Mouse (Mus musculus) granulocyte monocyte progenitor cell, adult 5-6 weeks (primary cell): ENCODE data around the gene Sowahc. TPM values are rescaled to one million over a fixed set of nuclear protein-coding genes. Genes with fewer than 3 reads are reported as not detected.
A peak's percentile ranks its signal among the peaks of the same experiment; 100 is the strongest.

ENCODE experiments used
- ATAC-seq: replicated peaks from 2 replicates; pipeline ENCODE4 v1.8.0; 2016; ENCODE audit warnings: mild to moderate bottlenecking, moderate TSS enrichment, inconsistent platforms; ENCODE audit not compliant: poor library complexity, severe bottlenecking
- total RNA-seq, 2 experiments: library from RNA; stranded (forward) in 1 of 2; stranded (reverse) in 1 of 2; fragments of 200-712, 200-1000 nt in 1 of 2; fragments of >200 nt in 1 of 2; fragmentation: Nextera tagmentation in 1 of 2; gene quantifications; 2 replicates each; pipeline ENCODE4 v1.2.3; 2014 to 2017

The Sowahc gene
- total RNA-seq (2014; fragmentation: Nextera tagmentation) = 6.9 and 8.1 TPM in 2 replicates
- total RNA-seq (2017) = 17.2 and 19.6 TPM in 2 replicates

- ATAC-seq = peak; percentile 88
Measured at GRCm38 (mm10) chr10:59221473-59222270, at the start of gene Sowahc, which contains the start of gene Sept10. Gene Sowahc (plus strand): TSS chr10:59221953. Gene Sept10 (minus strand): TSS chr10:59221847.

DNA sequence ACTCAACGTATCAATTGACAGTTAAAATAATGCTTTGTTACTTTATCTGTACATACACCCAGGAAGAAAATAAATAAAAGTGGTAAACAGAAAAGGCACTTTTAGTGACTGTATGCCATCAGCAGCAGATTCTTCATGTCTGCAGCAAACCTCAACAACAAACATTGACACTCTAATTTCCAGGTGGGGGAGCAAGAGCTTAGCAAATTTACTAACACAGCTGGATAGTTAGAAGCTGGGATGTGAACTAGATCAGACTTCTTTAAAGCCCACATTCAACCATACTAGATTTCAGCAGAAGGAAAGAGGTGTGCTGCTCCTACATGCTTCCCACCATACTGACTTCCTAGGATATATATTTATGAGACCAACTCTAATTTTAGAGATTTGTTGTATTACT lies 49.2 kb upstream of the Sowahc start:
- no peak for ATAC-seq

DNA sequence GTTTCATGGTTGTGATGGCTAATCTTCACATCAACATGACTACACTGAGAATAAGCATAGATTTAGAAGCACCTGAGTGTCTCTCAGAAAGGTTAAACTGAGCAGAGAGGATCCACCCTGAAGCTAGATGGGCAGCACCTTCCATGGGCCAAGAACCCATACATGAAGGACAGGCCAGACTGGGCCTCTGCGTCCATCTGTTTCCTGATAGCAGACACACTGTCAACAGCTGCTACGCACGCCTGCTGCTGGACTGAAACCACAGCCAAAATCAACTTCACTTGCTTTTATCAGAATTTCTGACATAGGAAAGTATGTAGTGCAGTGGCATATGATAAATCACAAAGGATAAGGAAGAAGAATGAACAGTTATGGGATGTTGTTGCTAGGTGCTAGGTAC lies 42.1 kb upstream of the Sowahc start:
- no peak for ATAC-seq

- ATAC-seq = no peak
Measured at GRCm38 (mm10) chr10:59182306-59182705, 39.4 kb upstream of the Sowahc start.

GRCm38 (mm10) chr10:59194891-59195290 lies 26.9 kb upstream of the Sowahc start:
- ATAC-seq = no peak

DNA sequence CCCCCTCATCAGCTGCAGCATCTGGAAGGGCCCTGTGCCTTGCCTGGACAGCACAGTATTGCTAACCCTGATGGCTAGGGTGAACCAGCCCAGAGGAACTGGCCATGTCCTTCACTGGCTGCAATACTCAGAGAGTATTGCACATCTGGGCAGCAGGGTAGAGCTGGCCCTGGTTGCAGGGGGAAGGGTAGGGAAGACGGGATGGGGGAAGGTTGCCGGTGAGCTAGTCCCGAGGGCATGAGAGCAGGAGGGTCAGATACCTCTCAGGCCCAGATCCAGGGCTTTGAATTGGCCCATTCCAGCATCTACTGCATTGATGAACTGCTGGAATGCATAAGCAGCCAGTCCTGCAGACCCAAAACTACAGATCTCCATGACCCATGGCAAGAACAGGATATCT lies 25.0 kb upstream of the Sowahc start:
- ATAC-seq = no peak

- ATAC-seq = no peak
Measured at GRCm38 (mm10) chr10:59200011-59200410, 21.7 kb upstream of the Sowahc start.

DNA sequence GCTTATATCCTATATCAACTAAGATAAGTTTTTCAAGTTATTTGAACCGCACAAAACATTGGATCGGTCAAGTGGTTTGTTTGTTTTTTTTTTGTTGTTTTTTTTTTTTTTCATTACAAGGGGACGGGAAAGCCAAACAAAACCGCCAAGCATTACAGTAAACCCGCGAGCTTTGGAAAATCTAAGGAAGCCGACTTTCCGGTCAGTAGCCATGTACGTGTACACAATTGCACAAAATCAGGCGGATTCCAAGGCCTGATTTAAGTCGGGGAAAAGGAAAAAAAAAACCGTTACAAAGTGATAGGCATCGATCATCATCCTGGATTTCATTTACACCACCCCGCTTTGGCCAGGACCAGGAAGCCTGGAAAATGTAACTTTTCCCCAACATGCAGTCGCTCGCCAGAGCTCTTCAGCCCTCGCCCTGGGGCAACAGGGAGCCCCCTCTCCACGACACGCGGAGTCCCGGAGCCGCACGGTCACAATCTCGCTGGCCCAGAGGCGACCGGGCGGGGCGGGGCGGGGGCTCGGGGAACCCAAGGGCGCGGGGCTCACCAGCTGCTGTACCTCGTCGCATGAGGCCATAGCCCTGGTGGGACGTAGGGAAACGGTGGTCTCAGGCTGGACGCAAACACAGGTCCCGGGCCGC lies 805 bp upstream of the Sowahc start:
- no peak for ATAC-seq

DNA sequence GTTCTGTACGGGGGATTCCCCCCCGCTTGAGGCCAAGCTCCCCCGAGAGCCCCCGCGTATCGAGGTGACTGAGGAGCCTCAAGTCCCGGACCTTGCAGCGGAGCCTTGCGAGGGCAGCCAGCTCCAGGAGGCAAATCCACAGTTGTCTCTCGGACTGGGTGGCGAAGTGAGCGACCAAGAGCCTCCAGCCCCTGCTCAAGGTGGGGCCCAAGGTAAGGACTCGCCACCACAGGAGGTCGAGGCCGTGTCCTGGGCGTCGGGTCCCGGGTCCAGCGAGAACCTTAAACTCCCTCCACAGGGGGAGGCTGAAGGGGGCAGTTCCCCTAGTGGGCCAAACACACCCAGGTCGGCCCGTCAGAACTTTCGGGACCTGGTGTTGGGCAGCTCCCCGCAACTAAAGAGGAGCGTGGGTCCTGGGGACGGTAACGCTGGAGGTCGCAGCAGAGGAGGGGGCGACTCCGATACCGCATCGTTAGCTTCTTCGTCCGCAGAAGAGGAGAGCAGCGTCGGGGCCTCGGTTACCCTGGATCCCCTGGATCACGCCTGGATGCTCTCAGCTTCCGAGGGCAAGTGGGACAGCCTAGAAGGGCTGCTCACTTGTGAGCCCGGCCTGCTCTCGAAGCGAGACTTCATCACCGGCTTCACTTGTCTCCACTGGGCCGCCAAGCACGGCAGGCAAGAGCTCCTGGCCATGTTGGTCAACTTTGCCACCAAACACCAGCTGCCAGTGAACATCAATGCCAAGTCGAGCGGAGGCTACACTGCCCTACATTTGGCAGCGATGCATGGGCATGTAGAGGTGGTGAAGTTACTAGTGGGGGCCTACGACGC lies 733 bp downstream of the Sowahc start:
- ATAC-seq = no peak; the same call in 1 of the 2 replicates

DNA sequence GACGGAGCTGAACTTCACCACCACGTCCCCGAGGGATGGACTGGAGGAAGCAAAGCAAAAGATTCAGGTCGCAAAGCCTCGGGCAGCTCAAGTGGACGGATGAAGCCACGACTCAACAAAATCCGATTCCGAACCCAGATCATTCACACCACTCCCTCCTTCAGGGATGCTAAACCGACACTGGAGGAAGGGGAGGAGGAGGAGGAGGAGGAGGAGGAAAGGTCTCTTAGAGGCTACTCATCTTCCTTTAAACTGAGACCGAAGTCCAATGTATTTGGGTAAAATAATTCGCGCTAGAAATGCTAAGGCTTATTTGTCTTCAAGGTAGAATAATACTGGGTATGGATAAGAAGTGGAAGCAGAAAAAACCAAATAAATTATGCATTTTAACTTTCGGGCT lies 1.5 kb downstream of the Sowahc start:
- no peak for ATAC-seq

- no peak for ATAC-seq
Measured at GRCm38 (mm10) chr10:59223890-59224289, 2.1 kb downstream of the Sowahc start.

DNA sequence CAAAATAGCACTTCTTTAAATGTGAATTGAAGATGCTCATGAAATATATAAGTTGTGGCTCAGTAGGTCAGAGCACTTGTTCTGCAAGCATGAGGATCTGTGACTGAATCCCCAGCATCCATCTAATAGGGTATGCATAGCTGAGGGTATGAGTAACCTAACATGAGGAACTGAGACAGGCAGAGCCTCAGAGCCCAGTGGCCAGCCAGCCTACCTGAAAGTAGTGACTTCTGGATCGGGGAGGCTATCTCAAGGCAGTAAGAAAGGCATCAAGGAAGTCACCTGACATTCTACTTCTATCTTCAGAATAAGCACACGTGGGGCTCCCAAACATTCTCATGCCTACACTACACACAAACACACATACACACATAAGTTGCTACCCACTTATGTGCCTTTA lies 3.4 kb downstream of the Sowahc start:
- ATAC-seq = 0 out of 2 replicates have a peak, but pooled peaks have one; percentile 10

DNA sequence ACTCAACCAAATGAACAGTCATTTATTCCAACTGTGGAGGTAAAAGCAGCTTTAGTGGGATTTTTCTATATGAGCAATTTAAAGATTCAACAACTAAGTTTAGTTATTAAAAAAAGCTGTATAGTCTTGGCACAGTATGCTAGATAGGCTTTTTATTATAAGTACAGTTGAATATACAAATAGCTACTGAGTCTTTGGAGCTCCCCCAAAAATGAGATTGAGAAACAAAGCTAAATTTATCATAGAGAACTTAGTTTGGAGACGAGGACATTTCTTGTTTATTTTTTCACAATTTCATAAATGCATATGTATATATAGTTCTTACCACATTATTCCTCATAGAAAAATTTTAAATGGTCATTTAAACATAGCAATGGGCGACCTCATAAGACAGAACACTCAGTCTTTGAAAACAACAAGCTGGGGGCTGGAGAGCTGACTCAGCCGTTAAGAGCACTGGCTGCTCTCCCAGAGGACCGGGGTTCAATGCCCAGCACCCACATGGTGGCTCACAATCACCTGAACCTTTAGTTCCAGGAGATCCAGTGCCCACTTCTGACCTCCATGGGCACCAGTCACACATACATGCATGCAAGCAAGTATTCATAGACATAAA lies 7.6 kb downstream of the Sowahc start:
- no peak for ATAC-seq

GRCm38 (mm10) chr10:59235227-59235626 lies 13.5 kb downstream of the Sowahc start:
- peak; percentile 58 for ATAC-seq

GRCm38 (mm10) chr10:59235847-59236246 lies 14.1 kb downstream of the Sowahc start:
- ATAC-seq = no peak; the same call in 1 of the 2 replicates

GRCm38 (mm10) chr10:59236486-59236885 lies 14.7 kb downstream of the Sowahc start:
- ATAC-seq = peak; percentile 93

- no peak for ATAC-seq
Measured at GRCm38 (mm10) chr10:59237757-59238156, 16.0 kb downstream of the Sowahc start.

DNA sequence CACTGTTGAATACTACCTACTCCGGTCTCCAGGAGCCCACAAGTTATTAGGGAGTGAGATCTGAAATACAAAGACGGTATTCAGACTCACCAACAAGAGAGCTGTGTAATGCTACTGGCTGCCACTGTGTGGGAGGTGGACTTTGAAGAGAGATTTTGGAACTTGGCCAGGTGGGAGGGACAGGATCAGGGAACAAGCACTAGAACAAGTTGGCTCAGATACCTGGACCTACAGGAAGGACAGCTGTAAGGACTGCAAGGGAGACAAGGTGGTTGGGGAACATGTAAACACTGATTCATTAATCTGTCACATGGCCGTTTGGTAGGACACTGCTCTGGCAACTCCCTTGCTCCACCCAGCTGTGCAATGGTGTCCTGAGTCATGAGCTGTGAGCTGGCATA lies 19.4 kb downstream of the Sowahc start:
- ATAC-seq = no peak

DNA sequence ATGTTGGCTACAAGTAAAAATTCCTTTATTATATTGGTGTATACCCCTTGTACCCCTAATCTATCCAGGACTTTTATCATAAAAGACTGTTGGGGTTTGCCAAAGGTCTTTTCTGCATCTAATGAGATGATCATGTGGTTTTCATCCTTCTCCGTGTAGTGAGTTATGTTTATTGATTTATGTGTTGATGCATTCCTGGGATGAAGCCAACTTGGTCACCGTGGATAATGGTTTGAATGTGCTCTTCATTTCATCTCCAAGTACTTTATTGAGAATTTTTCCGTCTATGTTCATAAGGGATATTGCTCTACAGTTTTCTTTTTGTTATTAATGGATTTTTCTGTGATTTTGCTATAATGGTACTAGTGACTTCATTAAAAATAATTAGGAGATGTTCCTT lies 27.8 kb downstream of the Sowahc start:
- ATAC-seq = no peak

- no peak for ATAC-seq
Measured at GRCm38 (mm10) chr10:59250679-59251078, 28.9 kb downstream of the Sowahc start.
